Mouse (Mus musculus): ENCODE measurements around the gene Muc3. TPM values are rescaled to one million over a fixed set of nuclear protein-coding genes. Genes with fewer than 3 reads are reported as not detected.
A peak's percentile ranks its signal among the peaks of the same experiment; 100 is the strongest.

Muc3 gene
- polyA plus RNA-seq, 1 experiment = not detected

GRCm38 (mm10) chr5:137102078-137102477 lies 47.0 kb downstream of the Muc3 start:
- H3K79me3 ChIP-seq (ENCODE audit: low read depth) = no peaks in the 10 kb centered on the region
- TF ChIP-seq MYOG (IDR thresholded peaks at IDR 0.05; ENCODE audit: control insufficient read depth, extremely low read depth, insufficient read length) (no peak), CTCF (IDR thresholded peaks at IDR 0.05; ENCODE audit: control insufficient read depth, insufficient read depth, insufficient read length) (no peak), MAX (IDR thresholded peaks at IDR 0.05) (no peak), CEBPB (IDR thresholded peaks at IDR 0.05; ENCODE audit: low read depth) (no peak), FOSL1 (IDR thresholded peaks at IDR 0.05; ENCODE audit: insufficient read depth, low read length, poor library complexity, severe bottlenecking) (no peak), MYOD1 (IDR thresholded peaks at IDR 0.05; ENCODE audit: control insufficient read depth, insufficient read length, low read depth) (no peak), USF1 (IDR thresholded peaks at IDR 0.05; ENCODE audit: low read depth) (no peak)
- no peaks in the 10 kb centered on the region for H3K36me3 ChIP-seq (ENCODE audit: control insufficient read depth, insufficient read depth)
- H3ac ChIP-seq (ENCODE audit: control insufficient read depth, insufficient read length, low read depth) = peak overlapping the region; percentile 19
- no peaks in the 10 kb centered on the region for H3K79me2 ChIP-seq (ENCODE audit: control insufficient read depth, insufficient read depth)
- H3K4me3 ChIP-seq (ENCODE audit: insufficient read depth, poor library complexity, severe bottlenecking) = no peak overlapping the region
- no peaks in the 10 kb centered on the region for H3K27me3 ChIP-seq (ENCODE audit: control insufficient read depth, insufficient read depth, insufficient read length)

GRCm38 (mm10) chr5:137100660-137101059 lies 48.5 kb downstream of the Muc3 start:
- Histone ChIP-seq H3ac (ENCODE audit: control insufficient read depth, insufficient read length, low read depth) (no peak overlapping the region), H3K4me3 (ENCODE audit: insufficient read depth, poor library complexity, severe bottlenecking) (no peak overlapping the region), H3K36me3 (ENCODE audit: control insufficient read depth, insufficient read depth) (no peaks in the 10 kb centered on the region), H3K27me3 (ENCODE audit: control insufficient read depth, insufficient read depth, insufficient read length) (no peaks in the 10 kb centered on the region), H3K79me3 (ENCODE audit: low read depth) (no peaks in the 10 kb centered on the region), H3K79me2 (ENCODE audit: control insufficient read depth, insufficient read depth) (no peaks in the 10 kb centered on the region)
- peak; percentile 8 for TF ChIP-seq MYOD1 (IDR thresholded peaks at IDR 0.05; ENCODE audit: control insufficient read depth, insufficient read length, low read depth)
- no peak for TF ChIP-seq CEBPB (IDR thresholded peaks at IDR 0.05; ENCODE audit: low read depth)

DNA sequence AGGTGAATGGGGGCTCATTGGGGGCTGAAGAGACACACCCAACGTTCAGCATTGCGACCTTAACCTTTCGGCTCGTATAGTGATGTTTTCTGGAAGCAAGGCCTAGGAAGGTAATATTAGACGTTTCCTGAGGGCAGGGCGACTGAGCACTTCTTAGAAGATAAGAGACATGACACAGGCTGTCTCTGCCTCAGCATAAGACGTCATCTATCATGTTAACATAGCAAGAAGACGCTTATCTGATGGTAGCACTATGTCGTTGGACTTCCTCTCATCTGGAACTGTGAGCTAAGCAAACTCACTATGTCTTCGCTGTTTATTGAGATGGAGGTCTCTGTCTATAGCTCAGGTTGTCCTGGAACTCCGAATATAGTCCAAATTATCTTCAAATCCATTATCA lies 50.7 kb downstream of the Muc3 start:
- Histone ChIP-seq H3K27me3 (ENCODE audit: control insufficient read depth, insufficient read depth, insufficient read length) (no peaks in the 10 kb centered on the region), H3K36me3 (ENCODE audit: control insufficient read depth, insufficient read depth) (no peaks in the 10 kb centered on the region), H3K4me3 (ENCODE audit: insufficient read depth, poor library complexity, severe bottlenecking) (no peak overlapping the region), H3K79me2 (ENCODE audit: control insufficient read depth, insufficient read depth) (no peaks in the 10 kb centered on the region), H3K79me3 (ENCODE audit: low read depth) (no peaks in the 10 kb centered on the region), H3ac (ENCODE audit: control insufficient read depth, insufficient read length, low read depth) (no peak overlapping the region)
- no peak for TF ChIP-seq CEBPB (IDR thresholded peaks at IDR 0.05; ENCODE audit: low read depth)

DNA sequence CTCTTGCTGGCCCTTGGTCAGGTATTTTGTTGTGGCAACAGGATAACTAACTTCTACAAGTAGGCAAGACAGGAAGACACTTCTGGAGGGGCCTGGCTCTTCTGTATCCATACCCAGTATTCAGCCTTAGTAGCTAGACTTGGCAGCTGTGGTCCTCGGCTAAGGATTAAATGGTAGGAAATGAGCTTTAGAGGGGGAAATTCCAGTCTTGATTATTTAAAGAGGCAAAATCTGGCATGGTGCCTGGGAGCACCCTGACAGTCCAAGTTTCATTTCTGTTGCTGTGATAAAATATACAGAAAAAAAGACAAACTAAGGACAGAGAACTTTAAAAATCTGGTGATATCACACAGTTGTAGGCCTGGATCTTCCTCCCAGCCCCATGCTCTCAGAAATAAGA lies 53.1 kb downstream of the Muc3 start:
- TF ChIP-seq MAX (IDR thresholded peaks at IDR 0.05) (no peak), CEBPB (IDR thresholded peaks at IDR 0.05; ENCODE audit: low read depth) (no peak), FOSL1 (IDR thresholded peaks at IDR 0.05; ENCODE audit: insufficient read depth, low read length, poor library complexity, severe bottlenecking) (no peak), MYOG (IDR thresholded peaks at IDR 0.05; ENCODE audit: control insufficient read depth, extremely low read depth, insufficient read length) (no peak), MYOD1 (IDR thresholded peaks at IDR 0.05; ENCODE audit: control insufficient read depth, insufficient read length, low read depth) (no peak), CTCF (IDR thresholded peaks at IDR 0.05; ENCODE audit: control insufficient read depth, insufficient read depth, insufficient read length) (no peak)
- no peaks in the 10 kb centered on the region for H3K79me2 ChIP-seq (ENCODE audit: control insufficient read depth, insufficient read depth)
- H3K36me3 ChIP-seq (ENCODE audit: control insufficient read depth, insufficient read depth) = no peaks in the 10 kb centered on the region
- H3K4me3 ChIP-seq (ENCODE audit: insufficient read depth, poor library complexity, severe bottlenecking) = no peak overlapping the region
- no peaks in the 10 kb centered on the region for H3K79me3 ChIP-seq (ENCODE audit: low read depth)
- H3K27me3 ChIP-seq (ENCODE audit: control insufficient read depth, insufficient read depth, insufficient read length) = no peaks in the 10 kb centered on the region
- no peak overlapping the region for H3ac ChIP-seq (ENCODE audit: control insufficient read depth, insufficient read length, low read depth)

DNA sequence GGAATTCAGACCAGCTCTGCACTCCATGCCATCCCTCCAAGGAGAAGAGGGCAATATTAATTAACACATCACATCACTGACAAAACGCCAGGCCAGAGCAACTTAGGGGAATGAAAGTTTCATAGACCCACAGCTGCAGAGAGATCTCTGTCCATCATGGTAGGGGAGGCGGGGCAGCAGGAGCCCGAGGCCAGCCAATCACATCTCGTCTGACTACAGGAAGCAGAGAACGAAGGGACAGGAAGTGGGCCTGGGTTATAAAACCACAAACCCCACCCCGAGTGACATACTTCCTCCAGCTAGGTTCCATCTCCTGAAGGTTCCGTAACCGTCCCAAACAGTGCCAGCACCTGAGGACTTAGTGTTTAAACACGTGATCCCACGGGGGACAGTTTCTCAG lies 54.0 kb downstream of the Muc3 start:
- Histone ChIP-seq H3K79me2 (ENCODE audit: control insufficient read depth, insufficient read depth) (no peaks in the 10 kb centered on the region), H3K4me3 (ENCODE audit: insufficient read depth, poor library complexity, severe bottlenecking) (no peak overlapping the region), H3K36me3 (ENCODE audit: control insufficient read depth, insufficient read depth) (no peaks in the 10 kb centered on the region), H3K27me3 (ENCODE audit: control insufficient read depth, insufficient read depth, insufficient read length) (no peaks in the 10 kb centered on the region), H3K79me3 (ENCODE audit: low read depth) (no peaks in the 10 kb centered on the region), H3ac (ENCODE audit: control insufficient read depth, insufficient read length, low read depth) (no peak overlapping the region)
- TF ChIP-seq MYOD1 (IDR thresholded peaks at IDR 0.05; ENCODE audit: control insufficient read depth, insufficient read length, low read depth) (no peak), MAX (IDR thresholded peaks at IDR 0.05) (no peak), CTCF (IDR thresholded peaks at IDR 0.05; ENCODE audit: control insufficient read depth, insufficient read depth, insufficient read length) (no peak), FOSL1 (IDR thresholded peaks at IDR 0.05; ENCODE audit: insufficient read depth, low read length, poor library complexity, severe bottlenecking) (no peak), CEBPB (IDR thresholded peaks at IDR 0.05; ENCODE audit: low read depth) (no peak), MYOG (IDR thresholded peaks at IDR 0.05; ENCODE audit: control insufficient read depth, extremely low read depth, insufficient read length) (no peak)

- H3K27me3 ChIP-seq (ENCODE audit: control insufficient read depth, insufficient read depth, insufficient read length) = no peaks in the 10 kb centered on the region
- no peaks in the 10 kb centered on the region for H3K79me2 ChIP-seq (ENCODE audit: control insufficient read depth, insufficient read depth)
- no peaks in the 10 kb centered on the region for H3K36me3 ChIP-seq (ENCODE audit: control insufficient read depth, insufficient read depth)
- no peak for TF ChIP-seq MYOD1 (IDR thresholded peaks at IDR 0.05; ENCODE audit: control insufficient read depth, insufficient read length, low read depth)
- no peak for TF ChIP-seq MYOG (IDR thresholded peaks at IDR 0.05; ENCODE audit: control insufficient read depth, extremely low read depth, insufficient read length)
- H3ac ChIP-seq (ENCODE audit: control insufficient read depth, insufficient read length, low read depth) = no peak overlapping the region
- no peaks in the 10 kb centered on the region for H3K79me3 ChIP-seq (ENCODE audit: low read depth)
- no peak overlapping the region for H3K4me3 ChIP-seq (ENCODE audit: insufficient read depth, poor library complexity, severe bottlenecking)
Measured at GRCm38 (mm10) chr5:137093720-137094119, 55.4 kb downstream of the Muc3 start.
